Mouse (Mus musculus) neural tube, embryonic 14.5 days (tissue): ENCODE data around the gene Kcna10. TPM values are rescaled to one million over a fixed set of nuclear protein-coding genes. Genes with fewer than 3 reads are reported as not detected.

Experiments used
- ATAC-seq: fragments of 200-750 bp; cut with Nextera tagmentation; 2 replicates; pipeline ENCODE4 v1.8.0; 2017; ENCODE audit warnings: low read depth, mild to moderate bottlenecking, moderate TSS enrichment, moderate library complexity
- H3K27ac ChIP-seq: fragments of 300-500 bp; sonication (generic); 2 replicates; pipeline ENCODE4 v1.5.1; 2014; ENCODE audit warnings: low read depth, mild to moderate bottlenecking, control low read depth, low read length, moderate library complexity, mixed read lengths
- H3K27me3 ChIP-seq: fragments of 300-500 bp; sonication (generic); 2 replicates; pipeline ENCODE4 v1.6.1; 2014; ENCODE audit warnings: low read length; ENCODE audit not compliant: control insufficient read depth, insufficient read depth
- H3K36me3 ChIP-seq: fragments of 300-500 bp; sonication (generic); 2 replicates; pipeline ENCODE4 v1.6.1; 2014; ENCODE audit warnings: low read length, mixed read lengths; ENCODE audit not compliant: control insufficient read depth, insufficient read depth
- H3K4me1 ChIP-seq: fragments of 300-500 bp; sonication (generic); 2 replicates; pipeline ENCODE4 v1.6.1; 2014; ENCODE audit warnings: low read length; ENCODE audit not compliant: control insufficient read depth, insufficient read depth
- H3K4me2 ChIP-seq: fragments of 300-500 bp; sonication (generic); 2 replicates; pipeline ENCODE4 v1.6.1; 2014; ENCODE audit warnings: mild to moderate bottlenecking, low read depth, low read length, control low read depth
- H3K4me3 ChIP-seq: fragments of 300-500 bp; sonication (generic); 2 replicates; pipeline ENCODE4 v1.5.1; 2014; ENCODE audit warnings: low read depth, low read length, control low read depth, mixed read lengths
- H3K9ac ChIP-seq: fragments of 300-500 bp; sonication (generic); replicated peaks from 2 replicates; pipeline ENCODE4 v1.6.1; 2014; ENCODE audit warnings: low read depth, mild to moderate bottlenecking, control low read depth, low read length, mixed read lengths
- H3K9me3 ChIP-seq: fragments of 300-500 bp; sonication (generic); 2 replicates; pipeline ENCODE4 v1.6.1; 2016; ENCODE audit warnings: low read length; ENCODE audit not compliant: control insufficient read depth
- WGBS: fragments of 180-500 bp; shearing (Covaris S2); extraction: QIAGEN DNeasy Blood & Tissue Kit; methylation state at CpG from one replicate; pipeline ENCODE4 v1.1.7; 2014; 5-methylcytosine and 5-hydroxymethylcytosine counted together
- polyA plus RNA-seq: library from polyadenylated mRNA; unstranded; fragments of >200 nt; fragmentation: Nextera tagmentation; extraction: Ambion mirVana; gene quantifications from 2 replicates; pipeline ENCODE4 v1.2.1, GENCODE M21; 2014

Gene Kcna10
- polyA plus RNA-seq, 1 experiment from 2014 or later, result not detected

DNA sequence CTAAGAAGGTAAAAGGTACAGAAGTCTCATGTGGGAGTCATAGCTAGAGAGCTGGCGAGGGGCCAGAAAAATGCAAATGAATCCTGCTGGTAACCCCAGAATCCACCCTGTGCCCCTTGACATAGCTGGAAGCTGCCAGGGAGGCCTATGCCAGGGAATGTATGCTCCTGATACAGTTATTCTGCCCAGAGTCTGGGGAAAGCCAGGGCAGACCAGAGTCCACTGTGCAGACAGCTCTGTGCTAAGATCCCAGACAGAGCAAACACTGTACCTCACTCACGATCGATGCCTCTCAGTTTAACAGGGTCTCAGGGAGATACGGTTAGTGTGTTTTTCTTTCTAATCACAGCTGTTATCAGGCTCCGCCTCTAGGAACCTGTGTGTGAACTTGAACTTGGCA lies 47.0 kb downstream of the Kcna10 start:
- Histone ChIP-seq H3K27me3 (no peaks in the 10 kb centered on the region), H3K9me3 (no peaks in the 10 kb centered on the region), H3K9ac (no peak overlapping the region), H3K4me1 (no peaks in the 10 kb centered on the region), H3K4me2 (no peak overlapping the region), H3K4me3 (no peak overlapping the region), H3K27ac (no peak overlapping the region), H3K36me3 (no peaks in the 10 kb centered on the region)
- no peak for ATAC-seq
- WGBS, result 79% methylated on average over 5 of the region's 5 CpGs

DNA sequence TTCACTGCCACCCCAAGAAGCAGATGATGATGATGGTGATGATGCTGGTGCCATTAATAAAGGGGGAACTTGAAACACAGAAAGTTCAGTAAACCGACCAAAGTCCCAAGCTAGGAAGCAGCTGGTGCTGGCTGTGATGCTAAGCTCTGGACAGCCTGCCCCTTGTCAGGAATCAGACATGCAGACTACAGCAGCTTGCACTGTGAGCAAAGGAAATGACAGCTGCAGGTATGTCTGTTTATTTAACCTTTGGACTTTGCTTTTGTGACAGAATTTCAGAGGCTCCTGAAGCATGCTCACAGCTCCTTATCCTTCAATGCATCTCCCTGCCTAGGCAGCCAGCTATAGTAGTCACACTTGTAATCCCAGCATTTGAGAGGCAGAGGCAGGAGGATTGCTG lies 47.7 kb downstream of the Kcna10 start, which contains the start of gene A630076J17Rik:
TSS of gene A630076J17Rik (plus strand) at position 88 of the 400 bp plus-strand sequence.
- Histone ChIP-seq H3K4me1 (no peaks in the 10 kb centered on the region), H3K9ac (no peak within 1 kb of the TSS), H3K27ac (no peak within 1 kb of the TSS), H3K36me3 (no peaks in the 10 kb centered on the region), H3K4me2 (no peak within 1 kb of the TSS), H3K9me3 (no peaks in the 10 kb centered on the region), H3K27me3 (no peaks in the 10 kb centered on the region), H3K4me3 (no peak within 1 kb of the TSS)
- WGBS, result 67% methylated on average over 1 of the region's 1 CpGs
- ATAC-seq, result no peak

DNA sequence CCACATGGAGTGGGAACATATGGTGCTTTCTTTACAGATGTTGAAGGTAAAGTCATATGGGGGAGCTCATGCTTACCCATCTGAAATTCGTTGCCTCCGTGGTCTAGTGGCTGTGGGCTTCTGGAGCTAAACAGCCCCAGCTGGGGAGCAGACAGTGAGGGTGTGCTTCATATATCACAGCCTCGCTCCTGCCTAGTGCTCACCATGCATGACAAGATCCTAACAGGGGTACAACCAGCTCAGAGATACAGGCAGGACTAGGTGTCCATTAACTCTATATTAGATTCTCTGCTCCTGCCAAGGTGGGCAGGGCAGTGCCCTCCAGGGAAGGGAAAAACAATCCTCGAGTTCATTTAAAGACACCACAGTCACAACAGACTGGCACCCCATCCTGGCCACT lies 48.3 kb downstream of the Kcna10 start:
- WGBS, result 57% methylated on average over 4 of the region's 4 CpGs

DNA sequence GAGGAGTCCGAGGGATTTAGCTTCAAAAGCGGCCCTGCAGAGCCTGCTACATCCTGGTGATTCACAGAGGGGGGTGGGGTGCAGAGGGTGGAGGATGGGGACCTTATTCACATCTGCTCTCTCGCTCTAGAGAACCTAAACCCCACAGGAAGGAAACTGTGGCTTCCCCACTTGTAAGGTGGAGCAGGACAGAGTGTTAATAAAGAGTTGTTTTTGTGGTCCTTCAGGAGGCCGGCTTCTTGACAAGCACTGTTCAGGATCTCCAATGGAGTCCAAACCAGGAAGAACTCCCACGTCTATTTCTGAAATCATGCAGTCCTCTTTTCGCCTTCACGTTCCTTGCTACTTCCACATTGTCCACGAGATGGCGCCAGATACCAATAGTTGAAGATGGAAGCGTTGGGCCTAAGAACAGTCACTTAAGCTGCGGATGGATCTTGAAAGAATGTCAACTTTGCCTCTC lies 50.5 kb downstream of the Kcna10 start:
- no peak overlapping the region for H3K4me3 ChIP-seq
- no peak overlapping the region for H3K4me2 ChIP-seq
- H3K27me3 ChIP-seq, result no peaks in the 10 kb centered on the region
- no peak overlapping the region for H3K27ac ChIP-seq
- H3K4me1 ChIP-seq, result no peaks in the 10 kb centered on the region
- no peaks in the 10 kb centered on the region for H3K36me3 ChIP-seq
- WGBS, result 11% methylated on average over 11 of the region's 11 CpGs
- ATAC-seq, result peak; percentile 54
- H3K9me3 ChIP-seq, result no peaks in the 10 kb centered on the region
- H3K9ac ChIP-seq, result no peak overlapping the region

More for the DNA sequence above, 48.3 kb downstream of the Kcna10 start:
- H3K27ac ChIP-seq, result no peak overlapping the region
- H3K27me3 ChIP-seq, result no peaks in the 10 kb centered on the region
- no peak overlapping the region for H3K4me2 ChIP-seq
- no peak overlapping the region for H3K4me3 ChIP-seq
- no peaks in the 10 kb centered on the region for H3K4me1 ChIP-seq
- H3K9ac ChIP-seq, result no peak overlapping the region
- H3K9me3 ChIP-seq, result no peaks in the 10 kb centered on the region
- ATAC-seq, result no peak
- H3K36me3 ChIP-seq, result no peaks in the 10 kb centered on the region

DNA sequence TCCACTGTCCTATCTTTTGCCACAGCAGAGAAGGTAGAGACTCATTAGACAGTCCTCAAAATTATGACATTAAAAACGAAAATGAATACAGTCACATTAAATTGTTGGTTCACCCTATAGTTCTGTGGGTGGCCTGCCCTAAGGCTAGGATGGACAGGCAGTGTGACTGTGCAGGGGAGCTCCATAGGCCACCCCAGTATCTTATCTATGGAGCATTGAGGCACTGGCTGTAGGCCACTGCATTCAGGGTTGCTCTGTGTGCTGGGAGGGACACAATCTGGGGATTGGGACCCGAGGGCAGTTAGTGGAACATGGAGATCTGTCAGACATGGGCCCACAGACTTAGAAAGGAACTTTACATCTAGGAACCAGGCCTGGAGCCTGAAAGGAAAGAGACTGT lies 51.1 kb downstream of the Kcna10 start:
- Histone ChIP-seq H3K27me3 (no peaks in the 10 kb centered on the region), H3K27ac (no peak overlapping the region), H3K4me1 (no peaks in the 10 kb centered on the region), H3K4me2 (no peak overlapping the region), H3K9ac (no peak overlapping the region), H3K4me3 (no peak overlapping the region), H3K36me3 (no peaks in the 10 kb centered on the region), H3K9me3 (no peaks in the 10 kb centered on the region)
- peak; percentile 32; the same call in 1 of the 2 replicates for ATAC-seq
- WGBS, result 35% methylated on average over 2 of the region's 2 CpGs

DNA sequence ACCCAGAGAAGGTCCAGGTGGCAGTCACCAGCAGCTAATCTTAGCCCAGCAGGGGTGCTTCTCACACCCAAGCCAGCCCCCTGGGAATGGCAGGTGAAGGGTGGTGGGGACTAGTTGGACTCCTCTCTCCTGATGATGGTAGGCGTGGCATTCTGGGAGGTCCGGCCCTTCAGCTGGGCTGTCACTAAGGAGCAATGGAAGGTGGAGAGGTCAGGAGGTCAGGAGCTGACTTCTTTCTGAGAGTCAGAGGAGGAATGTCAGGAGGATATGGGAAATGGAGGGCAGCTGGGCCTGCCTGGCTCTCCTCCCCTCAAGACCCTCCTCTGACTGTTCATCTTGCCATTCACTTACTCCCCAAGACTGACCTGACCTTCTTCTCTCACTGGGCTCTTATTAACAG lies 55.2 kb downstream of the Kcna10 start:
- no peaks in the 10 kb centered on the region for H3K27me3 ChIP-seq
- 63% methylated on average over 2 of the region's 2 CpGs for WGBS
- ATAC-seq, result no peak

DNA sequence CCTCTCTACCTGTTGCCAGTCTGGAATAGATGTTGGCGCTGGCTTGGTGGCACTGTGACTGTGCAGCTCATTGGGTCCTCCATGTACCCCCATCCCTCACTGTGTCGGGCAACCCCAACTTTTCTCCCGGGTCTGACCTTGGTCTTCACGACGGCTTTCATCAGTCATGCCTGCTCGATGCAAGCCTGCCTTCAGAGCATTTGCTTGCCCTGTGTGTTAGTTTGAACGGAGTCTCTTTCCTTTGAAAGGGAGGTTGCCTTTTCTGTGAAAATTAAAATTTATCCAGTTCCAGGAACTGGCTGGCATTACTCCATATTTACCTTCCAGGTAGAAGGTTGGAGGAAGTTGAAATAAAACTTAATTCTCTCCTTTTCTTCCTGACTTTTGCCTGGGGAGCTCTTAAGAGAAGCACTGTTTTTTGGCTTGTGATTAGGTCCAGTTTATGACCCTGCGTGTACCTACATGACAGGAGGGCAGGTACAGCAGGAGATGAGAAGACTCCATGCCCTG lies 55.7 kb downstream of the Kcna10 start:
- Histone ChIP-seq H3K36me3 (no peaks in the 10 kb centered on the region), H3K27ac (no peak overlapping the region), H3K4me2 (no peak overlapping the region), H3K4me1 (no peaks in the 10 kb centered on the region), H3K9me3 (no peaks in the 10 kb centered on the region), H3K27me3 (no peaks in the 10 kb centered on the region), H3K9ac (no peak overlapping the region), H3K4me3 (no peak overlapping the region)
- WGBS, result 84% methylated on average over 8 of the region's 8 CpGs
- no peak for ATAC-seq

More for the DNA sequence above, 55.2 kb downstream of the Kcna10 start:
- Histone ChIP-seq H3K9ac (no peak overlapping the region), H3K36me3 (no peaks in the 10 kb centered on the region), H3K9me3 (no peaks in the 10 kb centered on the region), H3K4me2 (no peak overlapping the region), H3K27ac (no peak overlapping the region), H3K4me3 (no peak overlapping the region), H3K4me1 (no peaks in the 10 kb centered on the region)

DNA sequence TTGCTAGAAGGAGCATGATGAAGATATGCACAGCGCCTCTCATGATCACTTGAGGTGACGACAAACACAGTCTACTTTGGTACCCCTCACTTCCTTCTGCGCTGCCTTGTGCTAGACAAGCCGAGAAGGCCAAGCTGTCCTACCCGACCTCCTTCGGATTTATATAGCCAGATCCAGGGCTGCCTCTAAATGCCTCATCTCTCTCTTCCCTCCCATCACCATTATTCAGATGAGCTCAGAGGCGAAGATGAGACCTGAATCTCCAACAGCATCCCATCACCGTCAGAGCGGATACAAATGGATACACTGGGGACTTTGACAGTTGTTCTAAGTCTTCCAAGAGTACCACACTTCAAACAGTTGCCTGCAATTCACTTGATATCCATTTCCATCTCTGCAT lies 56.8 kb downstream of the Kcna10 start, which contains the start of gene Prok1:
TSS of gene Prok1 (minus strand) at position 101 of the 400 bp plus-strand sequence.
- Histone ChIP-seq H3K27me3 (no peaks in the 10 kb centered on the region), H3K9me3 (no peaks in the 10 kb centered on the region), H3K4me3 (no peak within 1 kb of the TSS), H3K27ac (no peak within 1 kb of the TSS), H3K9ac (no peak within 1 kb of the TSS), H3K36me3 (no peaks in the 10 kb centered on the region), H3K4me2 (no peak within 1 kb of the TSS), H3K4me1 (no peaks in the 10 kb centered on the region)
- WGBS, result 93% methylated on average over 9 of the region's 9 CpGs
- ATAC-seq, result no peak

DNA sequence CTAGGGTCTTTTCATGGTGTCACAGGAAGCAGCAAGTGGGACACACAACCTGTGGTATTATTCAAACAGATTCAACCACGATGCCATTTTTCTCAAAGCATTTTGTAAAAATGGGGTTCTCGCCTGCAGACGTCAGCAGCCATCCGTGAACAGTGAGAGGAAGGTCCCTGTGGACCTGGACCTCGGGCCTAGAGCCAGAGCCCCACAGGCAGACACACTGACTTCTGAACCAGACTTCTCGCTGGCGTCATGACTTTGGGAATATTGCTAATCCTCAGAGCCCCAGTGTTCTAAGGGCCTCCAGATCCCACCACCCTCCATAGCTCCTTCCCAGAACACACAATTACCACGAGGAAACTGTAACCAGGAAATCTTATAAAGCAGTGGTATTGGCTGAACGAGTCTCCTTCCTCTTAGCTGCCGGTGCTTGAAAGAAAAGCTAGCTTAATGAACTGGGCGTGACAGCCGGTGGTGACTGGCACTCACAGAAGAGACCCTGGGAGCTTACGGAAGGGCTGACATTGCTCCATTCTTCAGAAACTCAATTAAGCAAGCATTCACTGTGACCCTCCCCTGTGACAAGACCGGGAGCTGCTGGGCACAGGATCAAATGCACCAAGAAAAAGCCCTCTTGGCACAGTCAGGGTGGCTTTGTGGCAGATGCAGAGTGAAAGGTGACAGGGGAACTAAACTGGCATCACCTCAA lies 58.7 kb downstream of the Kcna10 start:
- Histone ChIP-seq H3K4me1 (no peaks in the 10 kb centered on the region), H3K4me3 (no peak overlapping the region), H3K9ac (no peak overlapping the region), H3K36me3 (no peaks in the 10 kb centered on the region), H3K4me2 (no peak overlapping the region), H3K27me3 (no peaks in the 10 kb centered on the region), H3K27ac (no peak overlapping the region), H3K9me3 (no peaks in the 10 kb centered on the region)
- WGBS, result 36% methylated on average over 14 of the region's 14 CpGs
- ATAC-seq, result no peak
